Mouse (Mus musculus): Measurements from ENCODE around the gene Fry. TPM values are rescaled to one million over a fixed set of nuclear protein-coding genes. Genes with fewer than 3 reads are reported as not detected.

Fry gene
- polyA plus RNA-seq, 1 experiment from 2014 or later, result 7.1 TPM

DNA sequence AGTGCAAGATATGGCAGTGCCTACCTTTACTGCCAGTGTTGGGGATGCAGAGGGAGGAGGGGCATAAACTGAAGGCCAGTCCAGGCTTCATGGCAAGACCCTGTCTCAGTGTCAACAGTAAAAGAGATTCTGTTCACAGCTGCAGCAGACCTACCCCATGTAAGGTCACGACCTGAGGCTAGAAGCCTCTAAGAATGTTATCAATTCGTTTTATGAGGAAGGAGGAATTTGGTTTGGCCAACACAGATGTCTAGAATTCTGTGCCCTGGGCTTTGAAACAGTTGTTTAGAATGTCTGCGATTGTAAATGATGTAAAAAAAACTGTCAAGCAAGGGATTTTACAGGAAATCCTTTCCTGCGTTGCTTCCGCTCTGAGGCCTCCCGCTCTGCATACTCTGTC lies 299.6 kb downstream of the Fry start:
- no peaks in the 10 kb centered on the region for H3K4me1 ChIP-seq
- H3K27ac ChIP-seq, result no peak overlapping the region
- no peaks in the 10 kb centered on the region for H3K36me3 ChIP-seq
- no peaks in the 10 kb centered on the region for H3K27me3 ChIP-seq
- 22% methylated on average over 6 of the region's 6 CpGs for WGBS
- H3K9me3 ChIP-seq, result peaks cover 4% of the 10 kb centered on the region; the same call in 1 of the 2 replicates
- no peak overlapping the region for H3K4me2 ChIP-seq
- no peak for ATAC-seq (ENCODE audit: borderline replicate concordance, extremely low read depth, low FRiP score, low TSS enrichment)
- H3K4me3 ChIP-seq, result no peak overlapping the region
- H3K9ac ChIP-seq, result no peak overlapping the region

DNA sequence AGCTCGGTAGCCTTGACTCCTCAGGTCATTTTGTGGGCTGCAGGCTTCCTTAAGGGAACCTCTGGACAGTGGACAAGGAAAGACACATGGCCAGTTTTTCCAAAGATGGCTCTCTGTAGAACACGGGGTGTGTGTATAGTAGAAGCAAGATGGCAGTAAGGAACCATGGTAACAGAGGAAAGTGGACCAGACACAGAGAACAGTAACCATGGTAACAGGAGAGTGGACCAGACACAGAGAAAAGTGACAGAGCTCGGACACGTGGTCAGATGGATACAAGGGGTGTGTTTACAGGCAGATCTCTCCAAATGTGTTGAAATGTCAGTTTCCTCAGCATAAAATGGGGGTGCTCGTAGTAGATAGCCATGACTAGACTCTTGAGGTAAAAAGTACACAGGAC lies 306.6 kb downstream of the Fry start:
- ATAC-seq (ENCODE audit: borderline replicate concordance, extremely low read depth, low FRiP score, low TSS enrichment), result no peak
- no peak overlapping the region for H3K4me2 ChIP-seq

DNA sequence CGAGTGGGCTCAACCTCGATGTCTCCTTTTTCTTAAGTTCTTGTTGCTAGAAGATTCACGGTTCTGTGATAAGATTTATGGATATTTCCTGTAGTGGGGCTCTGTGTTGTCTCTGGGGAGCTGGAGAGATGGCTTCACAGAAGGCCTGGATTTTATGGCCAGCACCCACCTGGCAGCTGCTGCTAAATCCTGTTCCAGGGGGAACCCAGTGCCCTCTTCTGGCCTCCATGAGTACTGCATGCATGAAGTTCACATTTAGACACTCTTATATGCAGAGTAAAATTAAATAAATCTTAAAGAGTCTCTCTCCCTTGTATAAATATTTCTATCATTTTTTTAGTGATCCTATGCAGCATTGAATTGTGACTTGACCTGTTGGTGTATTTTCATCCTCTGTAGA lies 308.1 kb downstream of the Fry start:
- Histone ChIP-seq H3K27me3 (no peaks in the 10 kb centered on the region), H3K36me3 (no peaks in the 10 kb centered on the region)
- 88% methylated on average over 3 of the region's 3 CpGs for WGBS

More for the DNA sequence above, 306.6 kb downstream of the Fry start:
- Histone ChIP-seq H3K36me3 (no peaks in the 10 kb centered on the region), H3K4me1 (no peaks in the 10 kb centered on the region), H3K9ac (no peak overlapping the region), H3K27ac (no peak overlapping the region), H3K27me3 (no peaks in the 10 kb centered on the region), H3K9me3 (no peaks in the 10 kb centered on the region), H3K4me3 (no peak overlapping the region)
- 71% methylated on average over 5 of the region's 5 CpGs for WGBS

DNA sequence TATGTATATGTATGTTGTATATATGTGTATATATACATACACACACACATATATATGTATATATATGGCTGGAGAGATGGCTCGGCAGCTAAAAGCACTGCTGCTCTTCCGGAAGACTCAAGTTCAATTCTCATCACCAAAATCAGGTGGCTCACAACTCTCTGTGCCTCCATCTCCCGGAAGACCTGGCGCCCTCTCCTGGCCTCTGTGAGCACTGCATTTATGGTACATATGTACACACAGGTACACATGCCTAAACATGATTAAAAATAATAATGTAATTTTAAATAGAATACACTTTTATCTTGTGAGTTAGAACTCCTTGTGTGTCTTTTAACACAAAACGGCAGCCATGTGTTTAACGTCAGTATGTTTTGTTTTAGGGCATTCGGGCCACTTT lies 312.8 kb downstream of the Fry start:
- no peak overlapping the region for H3K4me2 ChIP-seq
- no peak for ATAC-seq (ENCODE audit: borderline replicate concordance, extremely low read depth, low FRiP score, low TSS enrichment)
- H3K4me1 ChIP-seq, result no peaks in the 10 kb centered on the region
- no peak overlapping the region for H3K4me3 ChIP-seq
- no peak overlapping the region for H3K9ac ChIP-seq
- no peak overlapping the region for H3K27ac ChIP-seq
- no peaks in the 10 kb centered on the region for H3K9me3 ChIP-seq
- WGBS, result 89% methylated on average over 7 of the region's 7 CpGs
- H3K36me3 ChIP-seq, result no peaks in the 10 kb centered on the region
- no peaks in the 10 kb centered on the region for H3K27me3 ChIP-seq

More for the DNA sequence above, 308.1 kb downstream of the Fry start:
- no peak overlapping the region for H3K27ac ChIP-seq
- no peaks in the 10 kb centered on the region for H3K9me3 ChIP-seq
- H3K4me3 ChIP-seq, result no peak overlapping the region
- H3K4me2 ChIP-seq, result no peak overlapping the region
- no peak for ATAC-seq (ENCODE audit: borderline replicate concordance, extremely low read depth, low FRiP score, low TSS enrichment)
- H3K9ac ChIP-seq, result no peak overlapping the region
- H3K4me1 ChIP-seq, result no peaks in the 10 kb centered on the region

DNA sequence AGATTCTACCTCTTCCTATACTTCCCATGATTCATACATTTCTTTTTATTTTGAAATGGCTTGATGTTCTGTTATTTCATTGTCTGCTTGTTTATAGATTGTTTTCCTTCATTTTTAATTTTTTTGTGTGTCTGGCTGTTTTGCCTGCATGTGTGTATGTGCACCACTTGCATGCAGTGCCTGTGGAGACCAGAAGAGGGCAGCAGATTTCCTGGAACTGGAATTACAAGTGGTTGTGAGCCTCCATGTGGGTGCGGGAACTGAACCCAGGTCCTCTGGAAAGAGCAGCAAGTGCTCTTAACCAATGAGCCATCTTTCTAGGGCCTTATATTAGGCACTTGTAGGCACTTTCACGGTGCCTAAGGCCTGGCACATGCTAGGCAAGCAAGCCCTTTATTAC lies 314.5 kb downstream of the Fry start:
- WGBS, result 96% methylated on average over 2 of the region's 2 CpGs

DNA sequence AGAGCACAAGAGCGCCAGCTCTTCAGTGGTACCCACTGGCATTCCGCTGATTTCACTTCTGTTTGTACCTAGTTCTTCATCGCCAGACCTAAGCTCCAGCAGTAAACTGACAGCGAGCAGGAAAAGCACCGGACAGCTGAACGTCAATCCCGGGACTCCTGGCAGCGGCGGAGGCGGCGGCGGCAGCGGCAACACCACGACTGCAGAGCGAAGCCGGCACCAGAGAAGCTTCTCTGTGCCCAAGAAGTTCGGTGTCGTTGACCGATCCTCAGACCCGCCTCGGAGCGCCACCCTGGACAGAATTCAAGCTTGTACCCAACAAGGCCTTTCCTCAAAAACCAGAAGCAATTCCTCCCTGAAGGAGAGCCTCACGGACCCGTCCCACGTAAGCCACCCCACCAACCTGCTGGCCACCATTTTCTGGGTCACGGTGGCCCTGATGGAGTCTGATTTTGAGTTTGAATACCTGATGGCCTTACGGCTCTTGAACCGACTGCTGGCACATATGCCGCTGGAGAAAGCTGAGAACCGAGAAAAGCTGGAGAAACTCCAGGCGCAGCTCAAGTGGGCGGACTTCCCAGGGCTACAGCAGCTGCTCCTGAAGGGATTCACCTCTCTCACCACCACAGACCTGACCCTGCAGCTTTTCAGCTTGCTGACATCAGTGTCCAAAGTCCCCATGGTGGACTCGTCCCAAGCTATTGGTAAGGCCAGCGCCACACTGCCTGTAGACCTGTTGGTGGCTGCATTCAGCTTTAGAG lies 318.4 kb downstream of the Fry start:
- H3K4me1 ChIP-seq, result peaks cover 5% of the 10 kb centered on the region; the same call in 1 of the 2 replicates
- no peak for ATAC-seq (ENCODE audit: borderline replicate concordance, extremely low read depth, low FRiP score, low TSS enrichment)
- no peak overlapping the region for H3K27ac ChIP-seq
- H3K36me3 ChIP-seq, result no peaks in the 10 kb centered on the region
- no peaks in the 10 kb centered on the region for H3K9me3 ChIP-seq
- peak overlapping the region; percentile 62 for H3K4me2 ChIP-seq
- H3K4me3 ChIP-seq, result peak overlapping the region; percentile 27
- H3K27me3 ChIP-seq, result no peaks in the 10 kb centered on the region; the same call in 1 of the 2 replicates
- H3K9ac ChIP-seq, result peak overlapping the region; percentile 11; the same call in 1 of the 2 replicates
- WGBS, result 26% methylated on average over 34 of the region's 34 CpGs

More for the DNA sequence above, 314.5 kb downstream of the Fry start:
- H3K9me3 ChIP-seq, result no peaks in the 10 kb centered on the region
- no peak overlapping the region for H3K27ac ChIP-seq
- no peaks in the 10 kb centered on the region for H3K36me3 ChIP-seq
- peaks cover 5% of the 10 kb centered on the region; the same call in 1 of the 2 replicates for H3K4me1 ChIP-seq
- H3K4me2 ChIP-seq, result no peak overlapping the region
- no peak overlapping the region for H3K4me3 ChIP-seq
- H3K9ac ChIP-seq, result no peak overlapping the region
- no peak for ATAC-seq (ENCODE audit: borderline replicate concordance, extremely low read depth, low FRiP score, low TSS enrichment)
- no peaks in the 10 kb centered on the region; the same call in 1 of the 2 replicates for H3K27me3 ChIP-seq

DNA sequence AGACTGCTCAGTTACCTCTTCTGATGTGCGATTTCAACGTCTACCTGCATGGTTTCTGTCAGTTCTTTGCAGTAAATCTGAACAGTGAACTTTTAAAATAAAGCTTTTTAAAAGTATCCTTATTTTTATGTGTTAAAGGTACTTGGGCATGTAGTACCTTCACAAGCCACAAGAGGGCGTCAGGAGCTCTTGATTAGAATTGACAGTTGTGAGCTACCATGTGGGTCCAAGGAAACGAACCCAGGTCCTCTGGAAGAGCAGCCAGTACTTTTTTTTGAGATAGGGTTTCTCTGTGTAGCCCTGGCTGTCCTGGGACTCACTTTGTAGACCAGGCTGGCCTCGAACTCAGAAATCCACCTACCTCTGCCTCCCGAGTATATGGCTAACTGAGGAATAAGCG lies 323.2 kb downstream of the Fry start:
- no peak overlapping the region for H3K4me3 ChIP-seq
- no peak overlapping the region for H3K4me2 ChIP-seq
- ATAC-seq (ENCODE audit: borderline replicate concordance, extremely low read depth, low FRiP score, low TSS enrichment), result no peak
- no peaks in the 10 kb centered on the region; the same call in 1 of the 2 replicates for H3K27me3 ChIP-seq
- H3K4me1 ChIP-seq, result peaks cover 4% of the 10 kb centered on the region; the same call in 1 of the 2 replicates
- no peak overlapping the region for H3K9ac ChIP-seq
- no peaks in the 10 kb centered on the region for H3K9me3 ChIP-seq
- WGBS, result 38% methylated on average over 7 of the region's 7 CpGs
- no peaks in the 10 kb centered on the region for H3K36me3 ChIP-seq
- H3K27ac ChIP-seq, result no peak overlapping the region

DNA sequence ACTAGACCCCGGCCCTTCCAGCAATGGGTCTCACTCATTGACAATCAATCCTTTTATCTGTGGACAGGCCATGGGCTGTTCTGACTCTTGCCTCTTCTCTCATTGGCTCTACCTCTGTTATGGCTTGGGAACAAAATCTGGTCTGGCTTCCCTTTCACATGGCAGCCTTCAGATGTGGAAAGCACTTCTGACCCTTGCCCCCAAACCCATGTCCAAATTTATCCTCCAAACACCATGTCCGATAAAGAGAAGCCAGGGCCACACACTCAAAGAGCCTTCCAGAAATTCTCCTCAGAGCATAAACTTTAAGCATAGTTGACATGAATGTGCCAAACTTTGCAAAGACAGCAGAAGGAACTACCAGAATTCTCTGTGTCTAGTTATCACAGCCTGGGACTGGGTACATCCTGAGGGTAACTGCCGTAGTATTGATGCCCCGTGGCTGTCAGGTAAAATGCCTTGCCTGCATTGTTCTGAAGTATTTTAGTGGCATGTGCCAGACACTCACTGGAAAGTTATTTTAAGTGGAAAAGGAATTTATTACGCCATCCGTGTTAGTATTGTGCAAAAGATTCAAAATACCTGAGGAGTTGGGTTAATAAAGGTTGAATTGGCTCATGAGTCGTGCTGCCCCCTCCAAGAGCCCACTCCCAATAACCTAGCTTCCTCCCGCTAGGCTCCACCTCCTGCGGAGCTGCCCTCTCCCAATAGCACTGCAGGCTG lies 333.0 kb downstream of the Fry start:
- Histone ChIP-seq H3K36me3 (0 out of 2 replicates have a peak, but pooled peaks cover 5% of the 10 kb centered on the region), H3K4me1 (no peaks in the 10 kb centered on the region), H3K27ac (no peak overlapping the region), H3K9ac (no peak overlapping the region), H3K4me2 (no peak overlapping the region), H3K4me3 (no peak overlapping the region), H3K27me3 (no peaks in the 10 kb centered on the region), H3K9me3 (no peaks in the 10 kb centered on the region)
- 73% methylated on average over 9 of the region's 9 CpGs for WGBS
- ATAC-seq (ENCODE audit: borderline replicate concordance, extremely low read depth, low FRiP score, low TSS enrichment), result 0 out of 2 replicates have a peak, but pooled peaks have one; percentile 42

DNA sequence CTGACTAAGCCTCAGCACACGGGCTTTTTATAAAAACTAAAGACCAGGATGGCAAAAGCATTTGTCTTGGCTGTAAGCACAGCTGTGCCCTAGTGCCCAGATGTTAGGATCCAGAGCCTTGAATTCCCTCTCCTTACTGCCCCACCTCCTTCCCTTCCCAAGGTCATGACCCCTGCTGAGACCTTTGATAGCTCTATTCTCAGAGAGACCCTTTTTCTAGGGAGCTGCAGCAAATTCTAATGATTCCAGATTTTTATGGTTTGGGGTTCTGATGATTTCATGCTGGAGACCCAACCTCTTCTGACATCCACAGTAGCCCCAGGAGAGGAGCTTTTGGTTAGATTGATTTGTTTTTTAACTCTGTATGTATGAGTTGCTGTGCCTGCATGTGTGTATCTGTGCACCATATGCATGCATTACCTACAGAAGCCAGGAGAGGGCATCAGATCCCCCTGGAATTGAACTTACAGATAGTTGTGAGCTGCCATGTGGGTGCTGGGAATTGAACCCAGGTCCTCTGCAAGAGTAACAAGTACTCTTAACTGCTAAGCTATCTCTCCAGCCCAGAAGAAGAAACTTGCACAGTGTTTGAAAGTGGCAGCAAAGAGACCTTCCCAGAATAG lies 333.7 kb downstream of the Fry start:
- H3K36me3 ChIP-seq, result 0 out of 2 replicates have a peak, but pooled peaks cover 5% of the 10 kb centered on the region
- H3K4me2 ChIP-seq, result no peak overlapping the region
- 60% methylated on average over 1 of the region's 1 CpGs for WGBS
- no peaks in the 10 kb centered on the region for H3K9me3 ChIP-seq
- no peaks in the 10 kb centered on the region for H3K4me1 ChIP-seq
- ATAC-seq (ENCODE audit: borderline replicate concordance, extremely low read depth, low FRiP score, low TSS enrichment), result no peak
- H3K9ac ChIP-seq, result no peak overlapping the region
- H3K27ac ChIP-seq, result no peak overlapping the region
- H3K27me3 ChIP-seq, result no peaks in the 10 kb centered on the region
- no peak overlapping the region for H3K4me3 ChIP-seq

DNA sequence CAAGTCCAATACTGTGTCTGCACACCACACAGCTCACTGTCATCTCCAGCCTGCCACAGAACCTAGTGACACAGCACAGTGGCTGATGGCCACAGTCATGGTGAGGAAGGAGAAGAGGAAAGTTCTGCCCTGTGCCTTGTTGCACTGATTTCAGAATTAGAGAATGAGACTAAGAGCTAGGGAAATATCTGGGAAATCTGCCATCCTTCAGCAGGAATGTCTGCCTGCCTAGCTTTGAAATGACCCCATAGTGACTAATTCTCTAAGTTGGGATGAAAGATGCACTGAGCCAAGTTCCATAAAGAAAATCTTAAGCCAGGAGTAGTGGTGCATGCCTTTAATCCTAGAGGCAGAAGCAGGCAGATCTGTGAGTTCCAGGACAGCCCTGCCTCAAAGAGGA lies 334.2 kb downstream of the Fry start:
- Histone ChIP-seq H3K27me3 (no peaks in the 10 kb centered on the region), H3K4me2 (no peak overlapping the region), H3K9me3 (no peaks in the 10 kb centered on the region), H3K4me1 (peaks cover 2% of the 10 kb centered on the region; the same call in 1 of the 2 replicates), H3K27ac (no peak overlapping the region), H3K36me3 (0 out of 2 replicates have a peak, but pooled peaks cover 5% of the 10 kb centered on the region), H3K4me3 (no peak overlapping the region), H3K9ac (no peak overlapping the region)
- ATAC-seq (ENCODE audit: borderline replicate concordance, extremely low read depth, low FRiP score, low TSS enrichment), result no peak

DNA sequence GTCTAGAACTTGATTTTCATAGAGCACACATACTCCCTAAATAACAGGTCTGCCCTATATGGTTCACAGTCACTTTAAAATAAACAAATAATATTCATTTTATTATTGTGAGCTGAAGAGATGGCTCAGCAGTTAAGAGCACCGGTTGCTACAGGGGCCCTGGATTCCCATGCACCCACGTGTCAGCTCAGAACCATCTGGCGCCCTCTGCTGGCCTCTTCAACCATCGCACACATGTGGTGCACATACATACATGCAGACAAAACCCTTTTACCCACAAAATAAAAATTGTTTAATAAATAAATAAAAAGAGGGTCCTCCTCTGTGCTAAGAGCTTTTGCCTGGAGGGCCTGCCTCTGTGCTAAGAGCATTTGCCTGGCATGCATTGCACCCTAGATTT lies 335.0 kb downstream of the Fry start:
- Histone ChIP-seq H3K4me1 (peaks cover 9% of the 10 kb centered on the region; the same call in 1 of the 2 replicates), H3K4me2 (no peak overlapping the region), H3K9ac (no peak overlapping the region), H3K27me3 (no peaks in the 10 kb centered on the region), H3K9me3 (no peaks in the 10 kb centered on the region), H3K27ac (no peak overlapping the region), H3K36me3 (0 out of 2 replicates have a peak, but pooled peaks cover 5% of the 10 kb centered on the region), H3K4me3 (no peak overlapping the region)
- ATAC-seq (ENCODE audit: borderline replicate concordance, extremely low read depth, low FRiP score, low TSS enrichment), result no peak
- WGBS, result 77% methylated on average over 4 of the region's 4 CpGs
